Mouse (Mus musculus) stomach, postnatal 0 days (tissue): ENCODE results near the gene Irs2.

Source experiments
- CTCF ChIP-seq: IDR thresholded peaks from 2 replicates; pipeline ENCODE4 v1.5.1; 2016; ENCODE audit warnings: antibody characterized with exemption, low read depth, mild to moderate bottlenecking, moderate library complexity
- EP300 ChIP-seq: optimal IDR thresholded peaks from 2 replicates; pipeline ENCODE3; 2016; ENCODE audit warnings: antibody characterized with exemption

- no peak for TF ChIP-seq CTCF
- no peak for TF ChIP-seq EP300
Observed at GRCm38 (mm10) chr8:10974659-10975058, 33.6 kb downstream of the Irs2 start.
